Mouse (Mus musculus): Measurements from ENCODE around the gene Cpa2.

- no peak for TF ChIP-seq GATA1 (IDR thresholded peaks at IDR 0.05; ENCODE audit: low read length)
- no peak for TF ChIP-seq TAL1 (IDR thresholded peaks at IDR 0.05; ENCODE audit: low read length)
Measured at GRCm38 (mm10) chr6:30586886-30587442, 45.6 kb downstream of the Cpa2 start.

Measured in erythroblast, embryonic 14.5 days (primary cell).